Mouse (Mus musculus): Measurements from ENCODE around the gene Fam71e2.

The Fam71e2 gene

GRCm38 (mm10) chr7:4777851-4778637, 6.9 kb upstream of the Fam71e2 start:
- DNase-seq (ENCODE audit: low spot score): no peak

GRCm38 (mm10) chr7:4776861-4777830, 6.0 kb upstream of the Fam71e2 start:
- peak; percentile 89 for DNase-seq (ENCODE audit: low spot score)

- no peak for DNase-seq (ENCODE audit: low spot score)
Measured at GRCm38 (mm10) chr7:4776131-4776530, 5.0 kb upstream of the Fam71e2 start.

- DNase-seq (ENCODE audit: low spot score): no peak
Measured at GRCm38 (mm10) chr7:4764946-4765710, 6.0 kb downstream of the Fam71e2 start.

GRCm38 (mm10) chr7:4759670-4760069, 11.4 kb downstream of the Fam71e2 start:
- DNase-seq (ENCODE audit: low spot score): no peak

- peak; percentile 96 for DNase-seq (ENCODE audit: low spot score)
Measured at GRCm38 (mm10) chr7:4752821-4753570, 18.1 kb downstream of the Fam71e2 start, which contains the start of gene Cox6b2. Gene Cox6b2, minus strand, starts transcription at chr7:4753094.

GRCm38 (mm10) chr7:4751971-4752820, 18.9 kb downstream of the Fam71e2 start:
- DNase-seq (ENCODE audit: low spot score): peak; percentile 70

GRCm38 (mm10) chr7:4749169-4749568, 21.9 kb downstream of the Fam71e2 start:
- no peak for DNase-seq (ENCODE audit: low spot score)

GRCm38 (mm10) chr7:4748321-4748720, 22.8 kb downstream of the Fam71e2 start:
- no peak for DNase-seq (ENCODE audit: low spot score)

- no peak for DNase-seq (ENCODE audit: low spot score)
Measured at GRCm38 (mm10) chr7:4747156-4747899, 23.8 kb downstream of the Fam71e2 start.

GRCm38 (mm10) chr7:4746326-4746980, 24.6 kb downstream of the Fam71e2 start:
- DNase-seq (ENCODE audit: low spot score): no peak

- DNase-seq (ENCODE audit: low spot score): no peak
Measured at GRCm38 (mm10) chr7:4744886-4745285, 26.2 kb downstream of the Fam71e2 start.

GRCm38 (mm10) chr7:4743354-4743753, 27.7 kb downstream of the Fam71e2 start:
- no peak for DNase-seq (ENCODE audit: low spot score)

- no peak for DNase-seq (ENCODE audit: low spot score)
Measured at GRCm38 (mm10) chr7:4742482-4742819, 28.7 kb downstream of the Fam71e2 start.

GRCm38 (mm10) chr7:4741672-4742481, 29.2 kb downstream of the Fam71e2 start:
- no peak for DNase-seq (ENCODE audit: low spot score)

GRCm38 (mm10) chr7:4741151-4741550, 30.0 kb downstream of the Fam71e2 start:
- DNase-seq (ENCODE audit: low spot score): peak; percentile 72

- peak; percentile 50 for DNase-seq (ENCODE audit: low spot score)
Measured at GRCm38 (mm10) chr7:4740309-4740727, 30.8 kb downstream of the Fam71e2 start.

Measured in embryo, embryonic 10.5 days (tissue).